Mouse (Mus musculus) bone marrow, adult 2 months (tissue): ENCODE data around the gene Zcchc10.

ENCODE experiments used
- CTCF ChIP-seq: fragments of 200-500 bp; IDR thresholded peaks from 2 replicates; pipeline ENCODE4 v1.5.1; 2011; ENCODE audit warnings: low read length, control low read depth; ENCODE audit not compliant: control insufficient read depth, insufficient read depth
- POLR2A ChIP-seq: fragments of 200-500 bp; IDR thresholded peaks from 2 replicates; pipeline ENCODE4 v1.6.1; 2011; ENCODE audit warnings: low read depth, mild to moderate bottlenecking, control low read depth, low read length, borderline replicate concordance; ENCODE audit not compliant: control insufficient read depth

GRCm38 (mm10) chr11:53296880-53297279 is 27.6 kb upstream of the Zcchc10 start:
- TF ChIP-seq CTCF (no peak), POLR2A (no peak)
